Mouse (Mus musculus) brown adipose tissue, adult 24 weeks (tissue): ENCODE measurements around the gene Col24a1. TPM values are rescaled to one million over a fixed set of nuclear protein-coding genes. Genes with fewer than 3 reads are reported as not detected.

Experiments
- H3K27ac ChIP-seq: fragments of 200-500 bp; replicated peaks from 2 replicates; pipeline ENCODE4 v1.5.1; 2012; ENCODE audit warnings: low read depth, mild to moderate bottlenecking, low read length
- H3K4me1 ChIP-seq: fragments of 200-500 bp; 2 replicates; pipeline ENCODE4 v1.6.1; 2012; ENCODE audit warnings: low read length, mixed read lengths; ENCODE audit not compliant: control insufficient read depth, insufficient read depth, insufficient read length
- H3K4me3 ChIP-seq: fragments of 200-500 bp; 2 replicates; pipeline ENCODE4 v1.5.1; 2012; ENCODE audit warnings: low read depth, mild to moderate bottlenecking, low read length, moderate library complexity; ENCODE audit not compliant: insufficient read depth
- polyA plus RNA-seq: library from polyadenylated mRNA; stranded (reverse); fragments of >200 nt; gene quantifications from 2 replicates; pipeline ENCODE4 v1.2.4, GENCODE M21; 2012; ENCODE audit not compliant: missing spikeins, insufficient read depth, insufficient read length

Gene Col24a1
- not detected in 2 replicates for polyA plus RNA-seq

DNA sequence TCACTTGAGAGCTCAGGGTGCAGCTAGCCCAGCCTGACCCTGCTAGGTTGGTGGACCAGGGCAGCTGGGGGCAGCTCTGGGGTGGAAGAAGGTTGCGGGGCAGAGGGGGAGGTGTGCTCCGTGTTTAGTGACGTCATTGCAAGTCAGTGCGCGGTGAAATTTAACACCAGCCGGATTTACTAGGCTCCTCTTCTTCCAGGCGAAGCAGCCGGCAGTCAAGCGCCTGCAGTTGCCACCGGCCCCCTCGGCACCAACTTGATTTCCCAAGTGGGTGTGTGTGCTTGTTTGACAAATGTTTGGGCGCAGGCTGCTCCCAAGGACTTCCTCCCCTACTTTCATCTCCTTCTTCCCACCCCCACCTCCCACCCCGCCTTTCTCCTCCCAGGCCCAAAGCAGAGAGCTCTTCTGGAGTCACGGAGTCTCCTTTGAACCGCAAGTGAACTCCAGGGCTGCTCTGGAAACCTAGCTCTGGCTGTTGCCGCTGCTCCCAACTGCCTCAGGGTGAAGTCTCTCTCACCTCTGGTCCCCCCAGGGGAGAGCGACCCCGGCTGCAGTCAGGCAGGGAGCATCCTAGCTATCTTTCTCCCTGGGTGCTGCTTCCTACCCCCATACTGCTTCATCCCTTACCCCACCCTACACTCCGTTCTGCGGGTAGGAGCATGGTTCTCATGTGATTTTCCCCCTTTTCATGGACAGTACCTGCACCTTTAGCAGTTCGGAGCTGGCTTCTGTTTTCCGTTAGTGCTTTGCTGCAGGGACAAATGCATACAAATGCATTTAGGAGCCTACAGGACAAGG lies at the start of gene Col24a1:
TSS of gene Col24a1 (plus strand) at position 136 of the 798 bp plus-strand sequence.
- Histone ChIP-seq H3K4me3 (peak within 1 kb of the TSS; percentile 5; the same call in 1 of the 2 replicates), H3K4me1 (no peaks in the 10 kb centered on the region; the same call in 1 of the 2 replicates), H3K27ac (no peak within 1 kb of the TSS)

DNA sequence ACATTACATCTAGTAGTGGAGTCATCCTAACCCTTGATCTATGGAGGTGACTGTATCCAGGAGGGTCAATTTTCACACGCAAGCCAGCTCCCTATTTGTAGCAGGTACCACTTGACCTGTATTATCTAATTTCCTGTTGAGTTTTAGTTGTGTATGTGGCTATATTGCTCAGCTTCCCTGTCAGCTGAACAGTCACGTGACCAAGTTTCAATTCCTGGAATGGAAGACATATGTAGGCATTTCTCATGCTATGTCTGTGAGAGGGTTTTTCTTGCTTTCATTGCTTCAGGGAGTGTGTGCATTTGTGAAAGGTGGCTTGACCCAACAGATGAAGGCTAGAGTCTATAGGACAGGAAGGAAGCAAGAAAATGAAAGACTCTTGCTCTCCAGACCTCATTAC lies 44.2 kb upstream of the Col24a1 start:
- Histone ChIP-seq H3K4me3 (no peak overlapping the region), H3K27ac (no peak overlapping the region), H3K4me1 (no peaks in the 10 kb centered on the region)

DNA sequence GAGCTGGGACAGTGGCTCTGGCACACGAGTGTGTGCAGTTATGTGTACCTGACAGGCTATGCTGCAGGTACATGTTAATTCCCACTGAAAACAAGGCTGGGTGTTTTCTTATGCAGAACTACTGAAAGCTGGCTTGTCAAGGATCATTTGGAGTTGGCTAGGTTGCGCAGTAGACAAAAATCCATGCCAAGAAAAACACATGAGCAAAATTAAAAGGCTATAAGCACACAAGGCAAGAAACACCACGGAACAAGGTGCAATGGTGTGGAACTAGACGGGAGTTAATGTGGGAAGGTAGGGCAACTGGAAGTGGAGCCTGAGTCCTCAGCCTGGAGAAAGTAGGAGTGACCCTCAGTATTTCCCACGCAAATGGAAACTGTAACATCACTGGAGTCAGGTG lies 39.2 kb upstream of the Col24a1 start:
- Histone ChIP-seq H3K4me1 (no peaks in the 10 kb centered on the region), H3K27ac (no peak overlapping the region), H3K4me3 (no peak overlapping the region)

DNA sequence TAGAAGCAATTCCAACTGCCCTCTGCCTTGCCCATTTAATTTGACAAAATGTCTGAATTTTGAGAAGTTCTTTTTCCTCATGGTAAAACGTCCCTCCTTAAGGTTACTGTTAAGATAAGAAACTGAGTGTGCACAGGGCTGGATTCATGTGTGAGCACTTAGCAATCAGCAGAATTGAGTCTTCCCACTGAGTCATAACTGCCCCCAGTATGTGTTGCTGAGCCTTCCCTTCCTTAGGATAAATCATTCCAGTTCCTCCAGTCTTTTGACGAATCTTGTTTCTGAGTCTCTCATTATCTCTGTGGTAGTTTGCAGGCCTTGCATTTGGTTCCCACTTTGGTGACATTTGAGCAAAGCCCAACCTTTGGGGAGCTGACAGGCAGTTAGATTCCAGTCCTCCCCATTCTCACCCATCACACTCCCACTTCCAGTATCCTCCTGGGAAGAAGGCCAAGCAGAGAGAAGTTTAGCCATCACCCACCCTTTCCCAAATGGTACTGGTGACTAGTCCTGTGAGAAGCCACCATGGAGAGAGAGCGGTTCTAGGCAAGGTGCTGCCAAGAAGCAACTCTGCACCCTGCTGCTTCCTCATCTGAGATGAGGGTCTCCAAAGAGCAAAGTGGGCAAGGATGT lies 37.4 kb upstream of the Col24a1 start:
- Histone ChIP-seq H3K27ac (no peak overlapping the region), H3K4me3 (no peak overlapping the region), H3K4me1 (no peaks in the 10 kb centered on the region)

DNA sequence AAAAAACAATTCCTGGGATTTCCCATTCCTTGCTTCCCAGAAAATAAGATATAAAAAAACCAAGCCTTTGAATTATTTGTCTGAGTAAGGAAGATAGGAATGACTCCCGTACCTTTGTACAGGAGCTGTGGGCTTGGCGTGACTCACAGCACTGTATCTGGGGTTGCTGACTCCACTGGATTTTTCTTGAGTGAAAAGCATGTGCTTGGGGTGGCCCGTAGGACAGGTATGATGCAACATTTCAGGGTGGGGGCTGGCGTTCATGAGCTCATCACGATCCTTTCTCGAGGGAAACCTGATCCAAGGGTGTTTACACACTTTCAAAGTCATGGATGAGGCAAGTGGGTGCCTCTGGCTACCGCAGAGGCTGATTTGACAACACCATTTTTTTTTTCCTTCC lies 35.6 kb upstream of the Col24a1 start:
- no peak overlapping the region for H3K4me3 ChIP-seq
- H3K4me1 ChIP-seq, result no peaks in the 10 kb centered on the region
- no peak overlapping the region for H3K27ac ChIP-seq

DNA sequence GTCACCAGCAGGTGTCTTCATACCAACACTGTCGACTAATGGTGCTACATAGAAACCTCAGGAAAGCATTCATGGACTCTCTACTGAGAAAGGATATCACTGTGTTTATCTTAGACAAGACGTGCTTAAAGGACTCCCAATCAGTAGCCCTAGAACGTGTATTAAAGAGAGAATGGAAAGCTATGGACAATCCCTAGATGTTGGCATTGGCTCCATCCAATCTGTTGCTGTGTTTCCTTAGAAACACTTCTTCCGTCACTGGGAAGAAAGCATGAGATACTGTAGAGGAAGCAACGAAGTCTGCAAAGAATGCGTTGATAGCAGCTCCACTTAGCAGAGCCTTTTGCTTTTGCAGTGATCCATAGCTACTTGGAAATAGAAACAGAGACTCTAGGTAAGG lies 32.6 kb upstream of the Col24a1 start:
- H3K4me1 ChIP-seq, result no peaks in the 10 kb centered on the region
- no peak overlapping the region for H3K4me3 ChIP-seq
- H3K27ac ChIP-seq, result no peak overlapping the region

DNA sequence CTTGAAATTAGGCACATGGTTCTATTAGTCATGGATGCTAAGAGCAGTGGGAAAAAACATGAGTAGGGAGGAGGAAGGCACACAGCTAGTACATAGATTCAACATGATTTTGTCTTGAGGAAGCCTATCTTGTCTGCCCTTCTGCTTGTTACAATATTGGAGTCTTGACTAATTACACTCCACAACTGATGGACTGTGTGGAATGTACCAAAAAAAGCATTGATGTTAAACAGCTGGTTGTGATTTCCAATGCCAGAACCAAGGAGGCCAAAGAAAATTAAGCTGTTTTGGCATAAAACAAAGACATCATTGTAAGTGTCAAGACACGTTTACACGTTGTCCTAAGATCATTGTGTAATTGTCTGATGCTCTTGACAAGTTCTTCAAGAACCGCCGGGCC lies 29.1 kb upstream of the Col24a1 start:
- H3K4me1 ChIP-seq, result no peaks in the 10 kb centered on the region
- H3K27ac ChIP-seq, result no peak overlapping the region
- H3K4me3 ChIP-seq, result no peak overlapping the region

DNA sequence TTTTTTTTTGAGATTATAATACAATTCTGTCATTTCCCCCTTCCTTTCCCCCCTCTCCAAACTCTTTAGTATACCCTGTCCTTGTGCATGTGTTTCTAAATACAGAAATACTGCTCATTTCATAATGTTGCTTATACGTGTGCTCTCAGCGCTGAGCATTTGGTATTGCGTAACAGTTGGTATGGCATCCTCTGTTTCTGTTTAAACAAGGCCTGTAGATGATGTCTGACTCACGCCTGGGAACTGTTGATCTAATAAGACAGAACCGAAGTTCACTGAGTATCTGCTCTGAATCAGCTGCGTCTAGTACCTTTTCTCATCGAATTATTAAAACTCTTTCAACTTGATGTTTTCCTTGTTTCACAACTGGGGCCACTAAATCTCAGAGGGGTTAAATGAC lies 24.2 kb upstream of the Col24a1 start:
- Histone ChIP-seq H3K27ac (no peak overlapping the region), H3K4me3 (no peak overlapping the region), H3K4me1 (no peaks in the 10 kb centered on the region)

DNA sequence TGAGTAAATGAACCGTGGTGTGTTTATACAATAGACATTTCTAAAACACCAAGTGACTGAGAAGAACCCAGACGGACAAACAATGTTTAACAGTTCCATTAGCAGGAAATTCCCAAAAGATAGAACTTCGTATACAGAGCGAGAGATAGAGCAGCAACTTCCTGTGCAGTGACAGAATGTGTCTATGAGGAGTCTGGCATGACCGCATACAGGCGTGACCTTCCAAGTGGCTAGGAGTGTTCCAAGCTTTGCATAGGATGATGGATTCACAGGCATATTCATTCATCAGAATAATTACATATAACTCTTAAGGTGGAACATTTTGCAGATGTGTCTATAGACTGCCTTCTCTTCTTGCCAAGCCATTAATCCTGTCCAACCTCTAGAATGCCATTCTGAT lies 18.1 kb upstream of the Col24a1 start:
- Histone ChIP-seq H3K27ac (no peak overlapping the region), H3K4me1 (no peaks in the 10 kb centered on the region), H3K4me3 (no peak overlapping the region)

DNA sequence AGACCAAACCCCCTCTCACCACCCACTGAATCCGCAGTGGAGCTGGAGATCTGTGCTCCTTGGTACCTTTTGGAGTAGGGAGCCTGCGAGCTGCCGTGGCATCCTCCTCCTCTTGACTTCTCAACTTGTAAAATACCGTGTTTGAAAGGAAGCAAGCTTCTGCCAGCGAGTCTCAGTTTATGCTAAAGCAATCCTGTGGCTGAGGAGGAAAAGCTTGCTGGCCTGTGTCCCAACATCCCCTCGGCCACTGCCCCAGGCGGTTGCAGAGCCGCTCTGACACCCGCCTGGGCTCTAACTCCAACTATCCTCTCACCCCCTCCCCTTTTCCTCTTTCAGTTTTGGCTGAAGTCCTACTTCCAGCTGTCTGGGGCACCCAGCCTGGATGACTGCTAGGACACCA lies 935 bp downstream of the Col24a1 start:
- no peaks in the 10 kb centered on the region; the same call in 1 of the 2 replicates for H3K4me1 ChIP-seq
- 0 out of 2 replicates have a peak overlapping the region, but pooled peaks have one; percentile 5 for H3K4me3 ChIP-seq
- H3K27ac ChIP-seq, result no peak overlapping the region

DNA sequence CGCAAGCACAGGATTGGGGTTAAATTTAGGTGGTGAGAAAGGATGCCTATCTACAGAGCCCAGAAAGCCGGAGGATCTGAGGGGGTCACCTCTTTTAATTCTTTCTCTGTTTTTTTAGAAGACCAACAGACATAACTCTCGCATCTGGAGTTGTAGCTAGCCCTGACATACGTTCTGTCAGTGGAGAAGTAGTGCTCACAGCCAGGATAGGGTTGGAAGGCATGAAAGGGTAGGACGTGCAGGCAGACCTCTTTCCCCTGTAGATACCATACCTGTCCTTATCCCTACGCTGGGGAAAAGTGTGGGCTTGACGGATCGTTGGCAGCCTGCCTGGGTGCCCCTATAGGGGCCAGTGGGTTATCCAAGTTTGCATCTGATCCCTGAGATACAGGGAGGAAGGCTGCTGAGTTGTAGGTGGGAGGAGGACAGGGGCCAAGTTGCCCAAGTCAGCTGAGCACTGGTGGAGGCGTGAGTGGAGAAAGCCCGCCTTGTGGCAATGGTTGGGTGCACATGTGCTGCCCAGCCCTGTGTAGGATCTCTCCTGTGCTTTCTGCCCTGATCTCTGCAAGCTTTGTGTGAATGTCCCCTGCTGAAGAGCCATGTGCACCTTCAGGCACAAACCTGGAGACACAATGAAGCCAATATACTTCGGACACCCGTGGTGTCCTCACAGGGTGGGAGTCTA lies 1.5 kb downstream of the Col24a1 start:
- no peaks in the 10 kb centered on the region; the same call in 1 of the 2 replicates for H3K4me1 ChIP-seq
- H3K27ac ChIP-seq, result no peak overlapping the region
- no peak overlapping the region for H3K4me3 ChIP-seq

DNA sequence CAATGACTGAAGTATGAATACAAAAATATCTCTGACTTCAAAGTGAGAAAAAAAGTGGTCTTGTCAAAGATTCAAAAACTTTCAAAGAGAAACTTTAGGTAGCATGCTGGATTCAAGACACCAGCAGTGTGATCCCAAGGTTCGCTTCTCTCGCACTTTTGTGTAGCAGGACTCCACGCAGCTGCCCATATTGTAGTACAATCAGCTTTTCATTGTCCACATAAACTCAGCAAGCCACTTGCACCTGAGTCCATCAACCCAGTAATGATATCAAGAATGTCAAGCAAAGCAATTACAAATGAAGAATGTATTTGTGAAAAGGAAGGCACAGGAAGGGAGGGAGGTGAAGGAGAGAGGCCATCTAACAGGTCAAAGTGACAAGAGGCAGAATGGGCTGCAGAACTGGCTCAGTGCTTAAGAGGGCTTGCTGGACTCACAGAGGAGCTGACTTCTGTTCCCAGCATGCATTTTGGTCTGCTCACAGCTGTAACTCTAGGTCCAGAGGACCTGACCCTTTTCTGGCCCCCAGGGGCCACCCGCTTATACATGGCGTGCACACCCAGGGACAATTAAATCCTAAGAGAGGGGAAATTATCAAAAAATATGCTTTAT lies 7.8 kb downstream of the Col24a1 start:
- no peak overlapping the region for H3K27ac ChIP-seq
- no peaks in the 10 kb centered on the region for H3K4me1 ChIP-seq
- no peak overlapping the region for H3K4me3 ChIP-seq

DNA sequence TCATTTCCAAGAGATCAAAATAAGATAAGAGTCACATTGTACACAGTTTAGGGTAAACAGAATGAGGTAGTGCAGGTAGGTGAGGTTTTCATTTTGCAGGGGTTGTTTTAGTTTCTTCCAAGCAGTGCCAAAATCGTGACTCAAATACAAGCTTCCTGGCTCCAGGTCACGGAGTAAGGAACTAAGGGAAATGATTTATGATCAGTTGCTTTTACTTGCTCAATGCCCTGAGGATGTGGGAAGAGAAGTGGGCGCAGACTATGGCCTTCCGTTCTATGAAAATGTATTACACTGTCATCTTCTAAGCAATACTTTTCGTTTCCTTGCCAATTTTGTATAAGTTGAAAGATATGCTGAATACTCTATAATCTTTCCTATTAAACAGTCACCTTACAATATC lies 13.0 kb downstream of the Col24a1 start:
- no peaks in the 10 kb centered on the region for H3K4me1 ChIP-seq
- H3K27ac ChIP-seq, result no peak overlapping the region
- no peak overlapping the region for H3K4me3 ChIP-seq

DNA sequence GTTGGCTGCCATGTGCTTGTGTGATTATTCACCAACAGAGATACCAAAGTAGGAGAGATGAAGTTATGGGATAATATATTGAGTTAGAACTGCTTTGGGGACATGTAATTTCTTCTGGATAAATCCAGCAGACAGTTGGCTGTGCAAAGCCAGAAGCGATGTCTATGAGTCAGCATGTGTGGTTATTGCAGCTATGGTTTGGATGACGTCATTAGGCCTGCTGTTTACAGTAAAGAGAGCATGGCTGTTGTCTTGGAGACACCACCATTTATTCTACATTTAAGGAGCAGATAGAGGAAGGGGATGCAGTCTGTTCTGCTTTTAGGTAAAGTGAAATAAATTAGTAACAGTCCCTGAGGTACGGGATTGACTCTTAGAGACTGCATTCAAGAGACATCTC lies 14.9 kb downstream of the Col24a1 start:
- Histone ChIP-seq H3K4me3 (no peak overlapping the region), H3K4me1 (no peaks in the 10 kb centered on the region), H3K27ac (no peak overlapping the region)

DNA sequence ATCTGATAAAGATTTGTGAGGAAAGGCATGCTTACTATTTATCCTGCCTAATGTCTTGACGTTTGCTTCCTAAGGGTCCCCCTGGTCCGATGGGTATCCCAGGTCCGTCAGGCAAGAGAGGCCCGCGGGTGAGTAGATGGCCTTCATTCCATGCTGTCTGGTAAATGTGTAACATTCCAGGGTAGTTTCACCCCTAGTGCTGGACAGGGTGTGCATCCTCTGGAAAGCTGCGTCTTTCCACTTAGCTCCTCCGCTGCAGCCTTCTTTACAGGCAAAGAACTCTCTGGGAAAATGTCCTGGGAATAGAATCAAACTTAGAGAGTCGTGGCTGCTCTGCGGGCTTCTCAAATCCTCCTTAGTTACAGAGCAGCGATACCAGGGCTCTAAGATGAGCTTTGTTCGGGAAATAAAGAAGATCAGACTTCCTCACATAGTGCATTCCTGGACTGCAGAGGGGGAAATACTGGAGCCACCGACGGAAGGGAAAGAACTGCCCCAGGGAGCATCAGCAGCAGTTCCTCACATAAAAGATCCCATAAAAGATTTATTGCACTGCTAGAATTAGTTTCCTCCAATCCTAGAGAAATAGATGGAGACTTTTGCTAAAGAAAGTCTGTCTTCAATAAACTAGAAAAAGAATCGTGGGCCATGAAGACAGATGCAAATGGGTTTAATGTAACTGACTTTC lies 28.5 kb downstream of the Col24a1 start:
- no peak overlapping the region for H3K27ac ChIP-seq
- H3K4me1 ChIP-seq, result no peaks in the 10 kb centered on the region
- H3K4me3 ChIP-seq, result no peak overlapping the region
